Mouse (Mus musculus): ENCODE measurements at regions not wholly inside any gene's neighbourhood (a gene's known extent, or its start where the extent isn't known, plus 50 kb on each side); places are given as distances from the start of the nearest gene placed in this dataset.

DNA sequence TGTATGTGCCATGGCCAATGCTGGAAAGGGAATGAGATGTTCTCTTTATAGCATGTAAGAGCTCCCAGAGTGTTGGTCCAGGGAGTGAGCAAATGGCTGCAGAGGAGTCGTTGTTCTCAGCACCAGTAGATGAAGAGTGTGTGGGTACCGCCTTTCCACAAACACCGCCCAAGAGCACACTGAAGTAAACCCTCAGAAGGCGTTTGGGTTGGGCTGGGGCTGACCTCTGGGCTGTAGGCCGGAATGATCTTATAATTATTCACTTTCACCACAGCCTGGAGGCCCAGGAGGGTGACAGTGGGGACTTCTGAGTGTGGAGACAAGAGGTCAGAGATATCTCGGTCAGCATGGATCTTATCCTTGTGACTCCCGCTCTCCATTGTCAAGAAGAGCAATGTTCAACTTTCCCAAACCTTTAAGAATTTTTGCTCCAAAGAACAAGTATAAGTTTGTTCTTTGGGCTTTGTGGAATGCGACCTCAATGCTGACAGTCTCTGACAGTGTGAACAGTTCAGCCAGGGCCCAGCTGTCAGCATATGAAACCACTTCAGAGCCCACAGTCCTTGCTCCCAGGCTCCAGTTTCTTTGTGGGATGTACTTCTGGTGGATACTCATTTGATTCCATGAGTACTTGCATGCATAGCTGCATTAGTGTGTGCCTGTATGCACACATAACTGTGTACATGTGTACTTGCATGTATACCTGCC, 53.0 kb upstream of the Irf2bp2 start:
- TF ChIP-seq CTCF (IDR thresholded peaks at IDR 0.05) (no peak), EP300 (IDR thresholded peaks at IDR 0.05) (peak; percentile 47; the same call in 1 of the 2 replicates)
